Mouse (Mus musculus): ENCODE data around the gene Trib3.

- TF ChIP-seq CHD2 (IDR thresholded peaks at IDR 0.05; ENCODE audit: low read depth, low read length) (no peak), MAFK (IDR thresholded peaks at IDR 0.05; ENCODE audit: insufficient read depth, low read depth, low read length) (no peak), HCFC1 (IDR thresholded peaks at IDR 0.05; ENCODE audit: borderline replicate concordance, insufficient read depth, low read length) (no peak), ZNF384 (IDR thresholded peaks at IDR 0.05; ENCODE audit: low read depth, low read length) (no peak)
Measured at GRCm38 (mm10) chr2:152372104-152372503, 28.3 kb upstream of the Trib3 start.

Measured in ES-E14 (cell line).